Mouse (Mus musculus): ENCODE data around the gene Tsfm.

GRCm38 (mm10) chr10:126981746-126982145 is 48.9 kb downstream of the Tsfm start:
- no peak for TF ChIP-seq NELFE (IDR thresholded peaks at IDR 0.05; ENCODE audit: low read depth, low read length)
- TF ChIP-seq POLR2A (IDR thresholded peaks at IDR 0.05; ENCODE audit: low read depth, low read length), result no peak
- no peak for TF ChIP-seq POLR2AphosphoS2 (IDR thresholded peaks at IDR 0.05; ENCODE audit: low read depth, low read length)
- no peak for TF ChIP-seq ZNF384 (IDR thresholded peaks at IDR 0.05; ENCODE audit: low read depth, low read length)
- TF ChIP-seq TCF12 (IDR thresholded peaks at IDR 0.05; ENCODE audit: low read depth, low read length), result no peak
- no peak for TF ChIP-seq PAX5 (IDR thresholded peaks at IDR 0.05; ENCODE audit: low read length)

Measured in CH12.LX (cell line).